Mouse (Mus musculus): ENCODE data around the gene Slc38a9.

Slc38a9 gene

DNA sequence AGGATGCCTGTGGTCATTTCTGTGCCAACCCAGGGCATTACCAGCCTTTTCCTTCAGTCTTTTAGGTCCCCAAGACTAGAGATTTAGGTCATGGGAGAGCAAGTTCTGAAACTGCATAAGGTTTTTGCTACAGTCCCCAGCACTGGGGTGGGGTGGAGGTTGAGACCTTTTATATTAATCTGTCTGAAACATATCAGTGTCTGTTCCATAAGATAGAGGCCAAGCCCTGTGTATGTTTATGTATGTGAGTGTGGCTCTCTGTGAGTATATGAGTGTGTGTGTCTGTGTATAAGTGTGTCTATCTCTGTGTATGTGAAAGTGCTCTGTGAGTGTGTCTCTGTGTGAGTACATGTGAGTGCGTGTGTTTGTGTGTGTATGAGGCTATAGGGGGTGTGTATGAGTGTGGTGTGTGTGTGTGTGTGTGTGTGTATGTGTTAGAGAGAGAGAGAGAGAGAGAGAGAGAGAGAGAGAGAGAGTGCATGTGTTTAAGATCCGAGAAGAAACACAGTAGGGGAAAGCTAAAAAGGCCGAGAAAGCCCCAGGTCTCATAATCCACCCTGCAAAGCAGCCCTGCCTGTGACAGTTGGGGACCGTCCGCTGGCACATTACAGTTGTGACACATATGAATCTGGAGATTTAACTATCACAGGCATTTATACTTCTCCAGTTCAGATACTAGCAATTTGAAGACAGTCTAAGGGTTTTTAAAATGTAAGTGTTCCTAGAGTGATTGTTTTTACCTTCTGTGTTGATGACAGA lies 85.6 kb downstream of the Slc38a9 start:
- no peak for DNase-seq

DNA sequence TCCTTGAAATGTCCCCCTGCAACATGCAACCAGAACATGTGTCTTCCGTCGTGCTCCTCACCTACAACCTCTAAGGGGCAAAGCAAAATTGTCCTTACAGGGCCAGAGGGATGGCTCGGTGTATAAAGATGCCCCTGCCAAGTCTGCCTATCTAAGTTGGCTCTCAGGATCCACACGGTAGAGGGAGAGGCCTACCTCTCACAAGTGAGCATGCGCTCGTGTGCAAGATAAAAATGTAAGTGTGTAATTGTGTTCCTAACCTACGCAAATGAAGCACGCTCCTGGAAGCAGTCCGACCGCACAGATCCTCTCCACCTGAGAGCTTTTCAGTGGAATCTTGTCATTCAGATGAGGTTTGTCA lies 86.1 kb downstream of the Slc38a9 start:
- DNase-seq, result no peak

DNA sequence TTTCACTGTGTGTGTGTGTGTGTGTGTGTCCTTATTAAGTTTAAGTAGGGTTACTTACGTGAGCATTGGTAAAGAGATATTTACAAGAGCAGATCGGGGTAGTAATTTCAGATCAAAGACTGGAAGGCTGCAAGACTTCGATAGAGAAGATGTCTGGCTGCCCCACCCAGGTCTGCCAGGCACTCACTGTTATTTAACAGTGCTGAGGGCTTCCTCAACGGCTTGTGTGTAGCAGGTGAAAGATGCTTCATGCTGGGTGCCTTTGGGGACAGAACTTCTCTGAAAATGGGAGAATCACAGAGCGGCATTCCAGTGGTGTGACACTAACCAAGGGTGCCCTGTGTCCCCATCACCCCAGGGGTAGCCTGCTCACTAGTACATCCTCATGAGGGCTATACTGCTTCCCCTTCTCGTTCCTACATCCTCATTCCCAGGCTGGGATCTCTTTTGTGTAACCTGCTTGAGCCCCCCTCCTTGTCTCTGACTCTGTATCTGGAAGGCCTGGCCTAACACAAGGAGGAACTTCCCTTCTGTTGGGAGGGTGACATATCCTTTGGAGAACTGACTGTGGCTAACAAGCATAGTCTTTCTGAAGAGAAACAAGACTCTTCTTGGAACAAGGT lies 87.4 kb downstream of the Slc38a9 start:
- no peak for DNase-seq

DNA sequence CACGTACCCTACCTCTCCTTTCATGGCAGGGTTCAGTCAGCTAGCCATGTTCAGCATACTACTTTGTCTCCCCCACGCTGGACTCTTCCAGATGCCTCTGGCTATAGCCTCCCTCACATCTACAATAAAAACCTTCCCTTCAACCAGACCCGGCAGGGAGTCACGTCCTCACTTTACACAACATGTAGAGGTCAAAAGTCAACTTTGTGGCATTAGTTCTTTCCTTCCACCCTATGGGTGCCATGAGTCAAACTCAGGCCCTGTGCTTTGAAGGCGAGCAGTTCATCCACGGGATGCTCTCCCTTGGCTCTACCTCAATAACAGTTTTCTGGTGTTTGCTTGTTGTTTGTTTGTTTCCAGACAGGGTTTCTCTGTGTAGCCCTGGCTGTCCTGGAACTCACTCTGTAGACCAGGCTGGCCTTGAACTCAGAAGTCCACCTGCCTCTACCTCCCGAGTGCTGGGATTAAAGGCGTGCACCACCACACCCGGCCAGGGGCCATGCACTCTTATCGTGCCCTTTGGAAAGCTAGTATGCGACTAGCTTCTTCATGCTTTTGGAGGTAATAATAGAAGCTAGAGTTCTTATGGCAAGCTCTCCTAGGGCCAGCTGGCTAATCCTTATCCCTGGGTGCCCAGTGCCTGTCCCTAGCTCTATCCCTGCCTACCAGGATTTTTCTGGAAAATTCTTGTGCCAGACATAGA lies 88.4 kb downstream of the Slc38a9 start:
- no peak for DNase-seq

DNA sequence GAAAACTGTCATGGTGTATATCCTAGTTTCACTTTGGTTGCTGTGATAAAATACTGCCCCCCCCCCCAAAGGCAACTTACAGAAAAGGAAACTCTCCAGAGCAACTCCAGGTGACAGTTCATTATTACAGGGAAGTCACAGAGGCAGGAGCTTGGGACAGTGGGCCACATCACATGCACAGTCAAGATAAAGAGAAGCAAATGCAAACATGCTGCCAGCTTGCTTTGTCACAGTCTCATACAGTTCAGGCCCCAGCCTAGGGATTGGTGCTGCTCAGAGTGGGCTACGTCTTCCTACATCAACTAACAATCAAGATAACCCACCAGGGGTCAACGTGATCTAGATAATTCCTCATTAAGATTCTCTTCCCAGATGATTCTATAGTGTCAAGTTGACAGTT lies 89.3 kb downstream of the Slc38a9 start:
- no peak for DNase-seq

DNA sequence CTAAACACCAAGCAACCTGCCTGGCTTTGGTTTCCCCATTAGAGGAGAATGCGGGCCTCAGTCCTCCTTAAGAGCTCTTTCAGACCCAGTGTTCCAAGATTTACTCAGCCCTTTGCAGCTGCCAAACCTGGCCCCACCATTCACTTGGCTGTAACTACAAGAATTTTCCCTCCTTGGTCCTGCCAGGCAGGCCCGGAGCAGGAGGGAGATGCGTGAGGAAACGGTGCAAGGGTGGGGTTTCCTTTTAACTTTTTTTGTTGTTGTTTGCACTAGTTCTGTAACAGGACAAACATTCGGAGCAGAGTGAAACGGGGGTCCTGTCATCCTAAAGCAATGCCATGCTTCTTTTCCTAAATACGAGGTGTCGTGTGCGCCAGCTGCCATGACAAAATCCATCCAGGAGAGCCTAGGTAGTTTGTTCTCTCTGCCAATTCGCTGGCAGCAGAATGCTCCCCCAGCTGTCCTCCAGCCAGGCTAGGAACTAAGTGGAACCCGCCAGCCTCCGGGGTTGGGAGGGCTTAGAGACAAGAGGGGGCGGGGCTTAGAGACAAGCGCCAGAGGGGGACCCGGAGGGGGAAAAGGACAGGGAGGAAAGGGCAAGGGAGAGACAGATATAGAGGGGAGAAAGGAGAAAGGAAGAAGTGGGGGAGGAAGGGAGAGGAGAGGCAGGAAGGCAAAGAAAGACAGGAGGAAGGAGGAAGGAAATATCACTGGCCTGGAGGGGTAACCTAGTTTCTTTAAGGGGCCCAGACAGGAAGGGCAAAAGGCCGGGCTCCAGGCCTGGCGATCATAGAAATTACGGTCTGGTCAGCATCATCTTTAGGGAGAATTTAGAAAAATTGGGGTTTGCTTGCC lies 91.1 kb downstream of the Slc38a9 start:
- peak; percentile 67 to 80 for DNase-seq

DNA sequence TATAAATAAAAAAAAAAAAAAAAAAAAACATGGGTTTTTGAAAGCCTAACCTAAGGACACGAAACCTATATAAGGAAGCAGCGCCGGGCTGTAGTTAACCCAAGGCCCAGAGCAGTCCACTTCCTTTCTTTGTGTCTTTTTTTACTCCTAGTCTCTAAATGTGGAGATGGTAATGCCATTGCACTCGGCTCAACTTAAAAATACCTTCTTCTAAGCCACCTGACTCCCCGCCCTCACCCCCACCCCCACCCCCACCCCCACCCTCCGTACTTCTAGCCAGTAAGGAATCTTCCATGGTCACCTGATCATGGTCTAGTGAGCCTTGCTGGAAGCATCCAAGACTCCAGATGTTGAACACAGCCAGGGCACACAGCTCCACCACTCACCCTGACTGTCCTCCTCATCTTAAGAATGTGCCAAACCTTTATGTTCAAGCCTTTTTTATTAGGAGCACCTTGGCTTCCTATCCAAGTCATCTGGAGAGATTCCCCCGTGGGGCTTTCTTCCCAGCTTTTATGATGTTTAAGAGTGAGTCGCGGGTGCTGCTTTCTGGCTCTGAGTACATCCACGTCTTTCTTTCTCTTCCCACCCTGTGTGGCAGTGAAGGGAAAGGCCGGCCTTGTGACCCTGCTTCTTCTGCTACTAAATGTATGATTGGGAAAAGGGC lies 91.9 kb downstream of the Slc38a9 start:
- DNase-seq, result no peak

DNA sequence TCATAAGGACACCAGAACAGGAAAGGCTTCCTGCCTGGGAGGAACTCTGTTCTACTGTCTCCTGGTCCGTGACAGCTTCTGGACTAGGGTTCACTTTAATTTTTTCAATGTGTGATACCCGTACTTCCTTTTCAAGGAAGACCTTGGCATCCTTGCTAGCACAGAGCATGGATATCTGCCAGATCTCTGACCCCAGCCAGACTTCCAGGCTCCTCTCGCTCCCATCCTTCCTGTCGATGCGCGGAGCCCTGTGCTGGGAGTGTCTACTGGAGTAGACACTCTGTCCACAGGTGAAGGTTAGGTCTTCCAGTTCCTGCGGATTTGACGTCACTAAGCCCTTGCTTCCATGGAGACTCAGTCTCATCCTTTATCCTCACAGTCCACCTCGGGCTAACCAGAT lies 93.0 kb downstream of the Slc38a9 start:
- DNase-seq, result peak; percentile 72 to 82

DNA sequence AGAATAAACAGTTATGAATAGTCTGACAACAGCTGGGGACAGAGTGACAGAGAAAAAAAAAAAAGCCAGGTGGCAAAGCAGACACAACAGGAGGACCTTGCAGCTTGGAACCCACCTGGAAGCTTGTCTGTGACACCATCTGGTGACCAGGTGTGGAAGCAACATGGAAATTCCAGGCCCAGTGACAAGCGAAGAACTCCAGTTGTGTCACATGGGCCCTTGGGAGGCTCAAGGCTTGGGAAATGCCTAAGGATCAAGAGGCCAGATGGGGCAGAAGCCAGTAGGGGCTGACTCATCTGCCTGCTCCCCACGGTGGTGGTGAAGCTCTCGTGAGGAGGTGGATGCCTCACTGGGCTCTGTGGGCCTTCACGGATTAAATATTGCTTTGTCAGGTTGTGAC lies 94.3 kb downstream of the Slc38a9 start:
- DNase-seq, result no peak

DNA sequence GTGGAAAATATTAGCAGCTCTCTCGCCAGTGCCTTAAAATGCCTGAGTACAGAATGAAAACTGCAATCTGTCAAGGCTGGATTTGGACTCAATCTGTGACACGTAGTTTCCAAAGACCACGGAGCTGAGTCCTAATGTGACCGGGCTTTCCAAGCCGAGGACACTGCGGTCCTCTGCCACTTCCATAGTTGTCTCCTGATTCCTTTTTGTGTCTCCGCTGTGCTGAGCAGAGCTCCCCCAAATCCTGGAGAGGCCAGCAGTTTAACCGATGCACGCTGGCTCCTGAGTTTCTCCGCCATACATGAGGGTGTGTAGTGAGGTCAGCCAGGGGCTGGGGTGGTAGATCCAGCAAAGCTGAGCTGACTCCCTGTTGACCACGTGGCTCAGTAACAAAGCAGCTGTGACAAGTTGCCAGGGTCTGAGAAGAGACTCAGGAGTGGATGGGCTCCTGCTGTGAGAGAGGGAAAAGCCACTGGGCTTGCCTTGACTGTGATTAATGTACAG lies 95.0 kb downstream of the Slc38a9 start:
- DNase-seq, result no peak

DNA sequence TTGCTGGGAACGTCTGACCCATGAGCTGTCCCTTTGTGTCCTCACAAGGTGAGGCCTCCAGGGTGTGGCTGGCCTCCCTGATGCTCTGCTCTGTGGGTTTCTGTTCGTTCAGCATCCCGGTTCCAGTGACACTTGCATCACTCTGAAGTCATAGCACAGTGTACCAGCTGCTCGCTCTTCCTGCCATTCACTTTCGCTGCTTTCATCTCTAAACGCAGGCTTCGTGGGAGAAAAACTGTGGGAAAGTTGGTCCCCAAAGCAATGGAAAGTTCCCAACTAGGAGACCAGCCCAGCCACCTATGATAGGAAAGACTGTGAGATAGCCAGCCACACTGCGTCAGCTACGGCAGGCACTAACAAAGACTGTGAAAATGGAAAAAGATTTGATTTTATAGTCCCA lies 96.8 kb downstream of the Slc38a9 start:
- DNase-seq, result no peak

DNA sequence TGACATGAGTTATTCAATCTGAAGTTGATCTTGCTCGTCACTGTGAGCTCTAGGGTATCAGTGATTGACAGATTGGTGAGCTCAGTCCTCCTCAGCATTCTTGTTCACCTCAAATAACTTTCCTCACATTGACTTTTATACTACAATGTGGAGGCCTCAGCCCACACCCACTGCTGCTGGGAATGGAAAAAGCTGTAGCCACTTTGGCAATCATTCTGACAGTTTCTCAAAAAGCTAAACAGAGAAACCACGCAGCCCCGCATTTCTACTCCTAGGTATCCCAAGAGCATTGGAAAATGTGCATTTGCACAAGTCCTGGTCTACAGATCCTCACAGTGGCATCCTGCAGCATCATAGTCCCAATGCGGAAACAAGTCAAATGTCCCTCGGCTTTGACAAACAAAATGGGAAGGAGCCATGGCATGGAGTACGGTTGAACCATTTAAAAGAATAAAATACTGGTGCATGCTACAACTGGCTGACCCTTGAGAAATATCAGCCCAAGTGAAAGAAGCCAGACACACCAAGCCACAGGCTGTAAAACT lies 98.1 kb downstream of the Slc38a9 start:
- no peak for DNase-seq

DNA sequence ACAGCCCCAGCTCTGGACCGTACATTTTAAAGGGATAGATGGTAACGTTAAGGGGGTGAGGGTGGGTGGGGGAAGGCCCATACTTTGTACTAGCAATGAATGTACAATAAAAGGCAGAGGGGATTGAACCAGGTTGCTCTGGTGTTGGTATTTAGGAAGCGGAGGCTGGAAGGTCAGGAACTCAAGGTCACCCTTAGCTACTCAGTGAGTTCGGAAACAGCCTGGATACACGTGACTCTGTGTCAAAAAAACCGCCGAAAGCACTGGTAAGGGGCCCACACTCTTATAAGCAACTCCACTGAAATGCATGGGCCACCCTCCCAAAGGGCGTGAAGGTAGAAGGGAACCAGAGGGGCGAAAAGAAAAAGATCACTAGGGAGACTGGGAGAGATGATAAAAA lies 98.8 kb downstream of the Slc38a9 start:
- DNase-seq, result no peak

DNA sequence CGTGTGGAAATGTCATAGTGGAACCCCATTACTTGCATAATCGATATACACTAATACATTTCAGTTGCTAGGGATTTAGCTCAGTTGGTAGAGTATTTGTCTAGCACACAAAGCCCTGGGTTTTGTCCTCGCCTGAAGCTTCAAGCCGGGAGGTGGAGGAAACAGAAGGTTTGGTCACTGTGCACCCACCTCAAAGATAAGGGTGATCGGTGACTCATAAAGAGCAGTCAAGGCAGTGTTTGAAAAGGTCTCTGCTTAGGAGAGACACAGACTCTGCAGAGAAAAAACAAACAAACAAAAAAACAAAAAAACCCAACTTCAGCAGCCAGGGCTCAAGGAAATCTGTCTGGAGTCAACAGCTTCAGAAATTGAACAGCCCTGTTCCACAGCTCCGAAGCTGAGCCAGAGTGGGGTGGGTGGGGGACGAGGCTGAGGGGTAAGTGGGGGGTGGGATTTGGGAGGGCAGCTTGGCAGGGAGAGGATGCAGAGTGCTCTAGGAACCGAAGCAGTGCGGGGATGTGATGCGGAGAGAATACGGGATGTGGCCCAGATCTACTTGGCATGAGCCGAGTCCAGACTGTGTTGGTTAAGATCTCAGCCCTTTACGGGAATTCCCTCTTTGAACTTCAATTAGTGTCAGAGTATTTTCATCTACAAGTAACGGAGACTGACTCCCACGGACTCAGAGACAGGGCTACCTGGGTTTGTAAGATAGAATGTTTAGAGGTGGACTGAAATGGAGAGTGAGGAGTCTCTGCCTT lies 99.4 kb downstream of the Slc38a9 start:
- no peak for DNase-seq

DNA sequence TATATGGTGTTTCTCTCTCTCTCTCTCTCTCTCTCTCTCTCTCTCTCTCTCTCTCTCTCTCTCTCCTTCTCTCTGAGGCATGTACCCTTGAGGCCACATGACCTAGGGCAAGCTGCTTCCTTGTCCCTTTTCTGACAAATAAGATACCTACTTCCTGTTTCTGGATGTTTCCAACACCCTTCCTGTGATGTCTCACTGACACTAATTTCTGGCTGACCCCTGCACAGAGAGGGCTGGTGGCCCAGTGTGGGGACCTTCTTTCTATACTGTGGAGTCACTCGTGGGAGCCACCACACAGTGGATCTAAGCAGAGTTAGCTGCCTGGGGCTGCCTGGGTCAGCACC lies 100.0 kb downstream of the Slc38a9 start:
- DNase-seq, result peak in 1 of 2 experiments; percentile 50

DNA sequence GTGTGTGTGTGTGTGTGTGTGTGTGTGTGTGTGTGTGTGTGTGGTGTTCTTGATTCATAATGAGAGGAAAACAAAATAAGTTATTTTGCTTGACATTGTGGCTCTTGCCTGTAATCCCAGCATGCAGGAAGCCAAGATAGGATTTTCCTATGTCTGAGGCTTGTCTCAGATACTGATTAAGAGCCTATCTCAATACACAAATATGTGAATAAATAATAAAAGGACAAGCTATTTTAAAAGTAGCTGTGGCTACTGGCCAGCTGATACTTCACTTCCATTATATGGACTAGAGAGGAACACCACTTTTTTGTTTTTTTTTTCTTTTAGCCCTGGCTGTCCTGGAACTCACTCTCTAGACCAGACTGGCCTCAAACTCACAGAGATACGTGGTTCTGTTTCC lies 101.2 kb downstream of the Slc38a9 start:
- no peak for DNase-seq

DNA sequence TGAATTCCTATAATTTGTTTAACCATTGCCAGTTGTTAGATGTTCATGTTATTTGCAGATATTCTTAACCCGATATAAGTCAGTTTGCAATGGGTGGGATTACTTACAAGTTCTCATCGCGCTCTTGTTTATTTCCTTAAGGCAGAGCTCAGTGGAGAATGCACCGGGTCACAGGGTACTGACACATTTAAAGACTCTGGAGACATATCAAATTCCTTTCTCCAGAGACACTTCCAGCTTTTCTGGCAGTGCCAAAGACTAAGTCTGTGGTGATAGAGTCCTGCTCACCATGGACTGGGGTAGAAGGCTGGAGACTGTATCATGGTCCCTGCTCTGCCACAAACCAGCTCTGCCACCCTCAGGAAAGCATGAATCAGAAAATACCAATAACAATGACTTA lies 102.0 kb downstream of the Slc38a9 start:
- DNase-seq, result no peak

DNA sequence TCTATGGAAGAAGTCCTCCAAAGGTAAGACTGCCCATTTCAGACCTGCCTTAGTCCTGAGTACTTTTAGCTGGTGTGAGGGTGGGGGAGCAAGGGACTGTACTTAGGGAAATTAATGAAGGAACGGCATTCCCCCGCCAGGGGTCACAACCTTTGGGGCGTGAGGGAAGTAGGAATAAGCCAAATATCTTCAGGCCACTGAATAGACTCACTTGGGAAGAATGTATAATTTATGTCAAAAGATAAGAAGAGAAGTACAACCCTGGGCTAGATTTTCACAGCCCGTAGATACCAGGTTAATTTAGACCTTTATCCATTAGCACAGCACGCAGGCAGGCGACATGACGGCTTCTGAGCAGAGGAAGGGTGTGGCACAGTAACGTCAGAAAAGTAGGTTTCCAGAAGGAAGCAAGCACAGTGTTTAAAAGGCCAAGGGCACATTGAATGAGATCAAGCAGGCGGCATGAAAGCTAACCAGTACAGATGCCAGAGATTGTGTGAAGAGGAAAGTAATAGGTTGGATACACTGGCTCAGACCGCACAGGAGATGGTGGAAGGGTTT lies 103.1 kb downstream of the Slc38a9 start:
- peak in 1 of 2 experiments; percentile 64 for DNase-seq

DNA sequence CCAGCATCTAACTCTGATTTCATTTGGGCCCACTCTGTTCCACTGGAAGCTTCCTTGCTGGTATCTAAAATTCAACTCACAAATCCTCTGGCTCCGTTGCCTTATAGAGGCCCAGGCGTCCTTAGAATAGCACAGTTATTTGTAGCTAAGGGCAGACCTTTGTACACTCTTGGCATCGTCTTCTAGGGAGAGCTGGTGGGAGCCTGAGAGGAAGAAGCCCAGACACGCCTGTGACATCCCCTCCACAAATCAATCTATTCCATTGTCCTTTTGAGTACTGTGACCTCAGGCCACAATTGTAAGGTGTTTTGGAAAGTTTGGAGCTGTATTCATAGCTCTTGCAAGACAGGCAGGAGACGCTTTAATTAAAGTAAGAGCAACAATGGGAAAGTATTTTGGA lies 104.0 kb downstream of the Slc38a9 start:
- peak in 1 of 2 experiments; percentile 63 for DNase-seq

DNA sequence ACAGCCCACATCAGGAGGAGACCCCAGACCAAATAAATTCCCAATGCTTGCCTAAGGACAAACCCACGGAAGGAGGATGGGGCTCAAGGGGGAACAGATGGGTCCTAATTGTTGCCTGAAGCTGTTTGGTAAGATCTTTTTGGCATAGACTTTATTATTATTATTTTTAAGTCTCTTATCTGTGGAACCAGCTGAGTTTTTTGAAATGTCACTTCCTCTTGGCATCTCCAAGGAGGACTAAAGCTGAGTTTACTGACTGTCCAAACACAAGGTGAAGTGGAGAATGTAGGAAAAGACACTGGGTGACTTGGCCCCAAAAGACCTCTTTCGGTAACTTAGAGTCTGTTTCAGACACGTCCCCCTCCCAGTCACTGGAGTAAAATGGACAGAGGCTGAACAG lies 105.1 kb downstream of the Slc38a9 start:
- no peak for DNase-seq
